Mouse (Mus musculus) inflammation-experienced regulatory T-cells, adult 6 months (primary cell): ENCODE data around the gene Susd6. TPM values are rescaled to one million over a fixed set of nuclear protein-coding genes. Genes with fewer than 3 reads are reported as not detected.
A peak's percentile ranks its signal among the peaks of the same experiment; 100 is the strongest.

ENCODE experiments used
- ATAC-seq: one replicate; pipeline ENCODE4 v1.8.0; 2017
- polyA plus RNA-seq, 3 experiments: library from polyadenylated mRNA; unstranded; fragments of 100-300 nt; shearing (Covaris generic); gene quantifications; one replicate each; pipeline ENCODE4 v1.2.1; 2017

The Susd6 gene
- polyA plus RNA-seq = 10 to 100 TPM; 21.2 to 32.8 (median 26.7) TPM

DNA sequence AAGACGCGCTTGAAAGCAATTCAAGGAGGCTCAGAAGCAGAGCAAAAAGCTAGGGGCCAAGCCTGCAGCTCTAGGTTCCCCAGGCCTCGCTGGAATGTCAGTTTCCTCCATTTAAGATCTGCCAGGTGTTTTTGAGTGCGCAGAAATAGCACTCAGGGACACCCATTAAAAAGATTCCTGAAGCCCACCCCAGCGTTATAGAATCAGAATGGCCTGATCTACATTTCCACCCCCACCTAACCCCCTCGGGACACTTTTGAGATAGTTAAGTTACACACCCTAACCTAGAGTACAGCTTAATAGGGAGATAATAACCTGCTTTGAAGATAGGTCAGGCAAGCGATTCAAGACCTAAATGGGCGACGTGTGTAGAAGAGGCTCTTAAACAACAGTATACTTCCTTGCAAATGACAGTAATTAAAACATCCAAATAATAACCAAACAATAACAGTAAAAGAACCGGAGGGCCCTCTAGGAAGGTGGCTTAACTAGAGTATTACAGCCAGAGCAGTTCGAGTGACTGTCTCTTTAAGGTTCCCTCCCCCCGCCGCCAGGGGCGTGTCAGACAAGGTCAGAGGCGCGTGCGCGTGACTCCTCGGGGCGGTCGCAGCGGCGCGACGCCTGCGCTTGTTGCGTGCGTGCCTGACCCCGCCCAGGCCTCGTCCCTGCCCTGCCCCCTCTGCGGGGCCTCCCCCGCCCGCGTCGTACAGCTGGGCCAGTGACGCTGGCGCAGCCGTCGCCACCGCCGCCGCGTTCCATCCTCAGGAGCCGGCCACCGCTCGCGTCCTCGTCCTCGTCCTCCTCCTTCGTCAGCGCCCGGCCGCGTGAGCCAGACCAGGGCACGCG is at the start of gene Susd6:
Gene Susd6, plus strand, starts transcription at position 662 of the 846 bp plus-strand sequence.
- ATAC-seq = peak; percentile 73

DNA sequence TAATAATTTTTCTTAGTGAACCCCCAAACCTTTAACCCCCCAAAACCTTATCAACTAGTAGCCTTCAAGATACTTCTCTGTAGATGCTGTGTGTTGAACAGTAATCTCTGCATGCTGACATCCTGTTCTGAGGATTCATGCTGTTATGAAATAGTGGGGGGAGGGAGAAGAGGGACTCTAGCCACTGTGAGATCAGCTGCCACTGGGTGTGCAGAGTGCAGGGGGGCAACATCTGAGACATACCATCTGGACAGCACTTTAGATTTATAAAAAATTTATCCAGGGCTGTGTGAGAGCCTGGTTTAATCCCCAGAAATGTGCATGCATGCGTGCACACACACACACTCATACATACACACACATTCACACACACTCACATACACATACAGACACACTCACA is 45.7 kb upstream of the Susd6 start:
- no peak for ATAC-seq

DNA sequence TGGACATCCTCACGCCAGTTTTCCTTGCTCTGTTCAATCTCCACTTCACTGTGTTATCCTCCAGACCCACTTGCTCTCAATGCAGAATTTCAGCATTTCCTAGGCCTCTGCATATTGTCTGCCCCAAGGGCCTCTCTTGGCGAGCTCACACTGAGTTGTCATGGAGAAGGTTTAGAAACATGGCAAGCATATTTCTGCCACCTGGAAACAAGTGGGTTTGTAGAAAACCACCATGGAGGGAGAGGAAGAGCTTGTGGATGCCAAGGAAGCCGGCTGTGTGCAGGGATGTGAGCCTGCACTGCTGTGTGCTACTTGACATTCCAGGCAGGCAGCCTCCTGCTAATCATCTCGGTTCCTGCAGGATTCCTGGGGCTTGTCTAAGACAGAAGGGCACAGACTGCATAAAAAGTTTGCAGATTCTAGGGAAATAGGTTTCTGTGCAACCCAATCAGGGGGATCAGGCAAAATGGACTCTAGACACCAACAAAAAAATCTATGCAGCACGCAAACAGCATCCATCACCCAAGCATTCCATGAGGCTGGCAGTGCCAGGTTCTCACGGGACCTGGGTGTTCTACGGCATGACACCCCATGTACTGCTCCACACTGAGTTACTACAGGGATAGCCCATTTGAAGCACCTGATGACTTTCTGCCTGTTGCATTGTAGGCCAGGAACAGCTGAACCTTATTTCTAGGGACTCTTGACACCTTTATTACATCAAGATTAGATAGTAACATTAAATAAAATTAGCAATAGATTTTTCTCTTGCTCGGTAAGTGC is 44.1 kb upstream of the Susd6 start:
- no peak for ATAC-seq

DNA sequence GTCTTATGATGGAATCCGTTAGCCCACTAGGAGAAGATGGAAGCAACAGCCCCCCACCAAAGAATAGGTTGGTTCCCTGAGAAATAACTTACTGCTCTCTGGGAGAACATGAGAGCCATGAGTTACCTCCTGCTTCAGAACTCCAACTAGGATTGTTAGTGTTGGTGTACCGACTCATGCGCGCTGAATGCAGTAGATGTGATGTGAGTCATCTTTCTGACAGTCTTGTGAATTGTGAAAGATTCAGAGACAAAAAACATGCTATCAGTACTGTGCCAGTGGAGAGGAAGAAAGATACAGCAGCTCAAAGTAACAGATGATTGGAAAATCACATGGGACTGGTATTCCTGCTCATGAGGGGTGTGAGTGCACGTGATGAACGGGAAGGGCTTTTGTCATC is 38.8 kb upstream of the Susd6 start:
- no peak for ATAC-seq

DNA sequence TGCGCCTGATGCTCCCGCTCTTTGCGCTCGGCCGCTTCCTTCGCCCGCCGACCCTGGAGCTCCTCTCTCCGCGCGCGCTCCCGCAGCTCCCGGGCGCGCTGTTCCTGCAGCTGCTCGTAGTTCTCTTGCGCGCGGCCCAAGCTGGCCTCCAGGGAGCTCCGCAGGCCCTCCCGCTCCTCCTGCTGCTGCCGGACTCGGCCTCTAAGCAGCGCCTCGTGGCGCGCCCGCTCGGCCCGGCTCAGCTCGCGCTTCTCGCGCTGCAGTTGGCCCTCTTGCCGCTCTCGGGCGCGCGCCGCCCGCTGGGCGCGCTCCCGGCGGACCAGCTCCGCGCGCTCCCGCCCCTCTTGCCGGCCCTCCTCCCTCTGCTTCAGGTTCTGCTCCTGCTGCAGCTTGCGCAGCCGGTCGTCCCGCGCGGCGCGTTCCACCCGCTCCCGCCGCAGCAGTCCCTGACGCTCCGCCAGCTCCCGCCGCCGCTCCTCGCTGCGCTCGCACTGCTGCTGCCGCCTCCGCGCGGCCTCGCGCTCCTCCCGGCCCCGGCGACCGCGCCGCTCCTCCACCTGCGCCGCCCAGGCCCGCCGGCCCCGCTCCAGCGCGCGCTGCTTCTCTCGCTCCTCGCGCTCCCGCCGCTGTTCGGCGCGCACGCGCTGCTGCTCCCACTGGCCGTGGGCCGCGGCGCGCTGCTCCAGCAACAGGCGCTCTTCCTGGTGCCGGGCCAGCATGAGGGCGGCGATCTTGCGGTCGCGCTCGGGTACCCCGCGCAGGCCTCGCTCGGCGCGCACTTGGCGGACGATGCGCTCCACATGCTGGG is 32.4 kb upstream of the Susd6 start:
- ATAC-seq = no peak

DNA sequence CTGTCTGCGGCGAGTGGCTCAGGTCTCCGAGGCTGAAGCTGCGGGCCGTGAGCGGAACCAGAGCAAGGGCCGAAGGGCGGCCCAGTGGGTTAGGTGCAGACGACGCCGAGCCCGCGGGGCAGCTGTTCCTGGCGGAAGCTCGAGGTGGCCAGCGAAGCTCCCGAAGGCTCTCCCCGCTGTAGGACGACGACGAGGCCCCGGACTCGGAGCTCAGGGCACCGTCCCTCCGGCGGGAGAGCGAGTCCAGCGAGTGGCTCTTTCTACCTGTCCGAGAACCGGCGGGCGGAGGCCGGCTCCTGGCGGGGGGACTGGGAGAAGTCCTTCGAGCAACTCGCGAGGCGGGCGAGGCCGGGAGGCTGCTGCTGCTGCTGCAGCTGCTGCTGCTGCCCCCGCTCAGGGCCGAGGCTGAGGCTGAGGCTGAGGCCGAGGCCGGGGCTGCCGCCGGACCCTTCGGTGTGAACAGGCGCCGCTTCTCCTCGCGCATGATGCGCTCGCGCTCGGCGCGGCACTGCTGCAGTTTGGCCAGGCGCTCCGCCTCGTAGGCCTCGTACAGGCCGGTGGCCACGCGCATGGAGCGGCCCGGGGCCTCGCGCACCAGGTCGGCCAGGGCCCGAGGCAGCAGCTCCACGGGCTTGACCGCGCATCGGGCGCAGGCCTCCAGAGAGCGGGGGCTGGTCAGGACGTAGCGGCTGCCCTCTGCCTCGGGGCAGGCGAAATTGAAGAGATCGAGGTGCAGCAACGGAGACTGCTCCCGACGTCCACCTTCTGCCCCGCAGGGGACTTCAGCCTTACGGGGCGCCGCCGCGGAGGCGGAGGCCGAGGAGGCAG is 31.5 kb upstream of the Susd6 start:
- no peak for ATAC-seq

DNA sequence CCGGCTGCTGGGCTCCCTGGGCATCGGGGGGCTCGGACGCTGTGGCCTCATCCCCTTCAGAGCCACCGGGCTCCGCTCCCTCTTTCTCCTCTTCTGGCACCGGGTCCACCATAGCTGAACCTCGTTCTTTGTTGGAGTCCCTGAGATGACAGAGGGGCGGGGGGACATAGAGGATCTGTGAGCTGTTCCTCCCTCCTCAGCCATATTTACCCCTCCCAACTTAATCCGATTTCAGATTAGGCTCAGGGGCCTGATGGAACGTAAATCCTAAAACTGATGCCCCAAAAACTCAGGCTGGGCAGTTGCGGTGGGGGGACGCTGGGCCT is 31.0 kb upstream of the Susd6 start:
- no peak for ATAC-seq

DNA sequence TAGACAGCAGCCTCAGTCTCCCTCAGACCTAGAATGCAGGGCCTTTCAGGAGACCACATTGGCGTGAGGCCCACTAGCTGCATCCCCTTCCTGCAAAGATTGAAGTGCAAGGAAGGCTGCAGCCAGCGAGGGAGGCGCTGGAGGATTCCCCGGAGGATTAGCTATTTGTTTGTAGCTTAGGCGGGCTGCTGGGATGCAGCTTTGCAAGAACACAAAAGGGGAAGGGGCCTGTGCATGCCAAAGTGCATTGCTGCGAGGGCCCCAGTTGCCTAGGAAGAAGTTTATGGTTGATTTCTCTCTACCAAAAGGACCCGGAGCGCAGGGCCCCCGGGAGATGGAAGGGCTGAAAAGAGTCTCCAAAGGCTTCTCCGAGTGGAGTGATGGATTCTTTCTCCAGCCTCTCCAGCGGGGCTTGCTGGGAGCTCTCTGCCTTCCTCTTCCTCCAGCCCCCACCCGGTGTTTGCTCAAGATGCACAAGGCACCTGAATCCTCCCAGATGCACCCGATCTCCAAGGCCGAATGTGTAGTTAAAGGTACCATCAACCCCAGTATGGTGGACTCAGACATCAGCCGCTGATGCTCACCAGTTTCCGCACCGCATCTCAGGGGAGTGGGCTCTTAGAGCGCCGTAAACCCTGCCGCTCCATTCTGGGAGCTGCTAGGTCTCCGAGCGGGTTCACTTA is 30.5 kb upstream of the Susd6 start:
- ATAC-seq = peak; percentile 8

DNA sequence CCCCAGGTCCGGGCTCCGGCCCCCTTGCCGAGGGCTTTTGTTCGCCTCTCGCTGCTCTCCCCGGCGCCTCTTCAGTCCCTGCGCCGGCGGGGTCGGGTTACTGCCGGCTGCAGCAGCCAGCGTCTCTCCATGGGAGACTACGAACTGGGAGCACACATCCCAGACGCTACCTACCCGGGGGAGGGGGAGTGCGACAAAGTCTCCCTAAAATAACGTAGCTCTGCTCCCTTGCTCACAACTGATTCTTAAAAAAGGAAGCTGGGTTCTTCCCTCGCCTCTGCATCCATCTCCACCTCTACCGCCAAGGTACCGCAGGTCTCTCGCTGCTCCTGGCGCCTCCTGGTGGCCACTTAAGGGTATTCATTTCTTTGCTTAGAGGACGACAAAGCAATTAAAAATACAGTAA is 29.9 kb upstream of the Susd6 start, which contains the start of gene Ccdc177:
Gene Ccdc177, minus strand, starts transcription at position 292 of the 406 bp plus-strand sequence.
- peak; percentile 83 for ATAC-seq

DNA sequence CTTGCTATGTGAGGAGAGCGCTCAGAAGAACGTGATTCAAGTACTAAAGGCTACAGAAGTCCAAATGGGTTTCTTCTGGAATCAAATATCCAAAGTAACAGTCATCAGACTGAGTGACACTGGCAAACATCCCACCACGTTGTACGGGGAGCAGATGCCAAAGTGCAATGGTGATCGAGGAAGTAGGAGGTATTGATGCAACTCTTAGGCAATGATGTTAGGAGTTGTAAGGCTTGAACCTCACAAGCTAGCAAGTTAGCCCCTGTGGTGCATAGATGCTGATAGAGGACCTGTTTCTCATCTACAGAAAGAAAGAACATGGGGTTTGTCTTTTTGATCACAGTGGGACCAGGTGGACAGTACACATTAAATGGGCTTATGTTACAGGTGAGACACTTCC is 27.3 kb upstream of the Susd6 start:
- ATAC-seq = no peak

DNA sequence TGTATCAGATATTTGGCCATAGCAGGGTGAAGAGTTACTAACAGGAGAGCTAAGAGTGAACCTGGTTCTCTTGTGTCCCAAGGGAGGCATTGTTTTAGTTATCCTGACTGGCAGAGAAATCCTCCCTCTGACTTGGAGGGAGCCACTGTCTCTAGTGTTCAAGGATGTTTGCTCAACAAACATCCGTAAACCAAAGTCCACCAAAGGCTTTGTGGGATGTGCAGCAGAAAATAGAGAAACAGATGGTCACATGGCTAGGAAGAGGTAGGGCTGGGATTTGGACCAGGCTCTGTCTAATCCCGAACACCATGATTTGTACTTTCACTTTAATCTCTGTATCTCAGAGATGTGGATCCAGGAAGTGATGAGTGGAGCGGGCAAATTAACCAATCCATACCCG is 26.2 kb upstream of the Susd6 start:
- no peak for ATAC-seq

DNA sequence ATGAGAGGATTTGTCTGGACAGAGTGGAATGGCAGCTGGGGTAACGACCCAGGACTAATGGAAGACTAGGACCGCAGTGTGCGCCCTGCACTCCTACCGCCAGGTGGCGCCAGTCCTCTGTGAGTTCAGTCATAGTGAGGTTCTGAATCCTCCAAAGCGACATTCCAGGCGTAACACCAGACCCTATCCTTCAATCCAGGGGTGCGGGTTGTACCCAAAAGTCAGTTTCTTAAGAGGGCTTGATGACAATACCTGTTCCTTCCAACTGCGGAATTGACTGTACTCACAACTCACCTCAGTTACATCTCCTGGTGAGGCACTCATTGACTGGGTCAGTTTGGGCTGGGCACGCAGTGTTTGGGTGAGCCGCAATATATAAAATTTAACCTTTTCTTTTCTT is 20.6 kb upstream of the Susd6 start:
- peak; percentile 58 for ATAC-seq

DNA sequence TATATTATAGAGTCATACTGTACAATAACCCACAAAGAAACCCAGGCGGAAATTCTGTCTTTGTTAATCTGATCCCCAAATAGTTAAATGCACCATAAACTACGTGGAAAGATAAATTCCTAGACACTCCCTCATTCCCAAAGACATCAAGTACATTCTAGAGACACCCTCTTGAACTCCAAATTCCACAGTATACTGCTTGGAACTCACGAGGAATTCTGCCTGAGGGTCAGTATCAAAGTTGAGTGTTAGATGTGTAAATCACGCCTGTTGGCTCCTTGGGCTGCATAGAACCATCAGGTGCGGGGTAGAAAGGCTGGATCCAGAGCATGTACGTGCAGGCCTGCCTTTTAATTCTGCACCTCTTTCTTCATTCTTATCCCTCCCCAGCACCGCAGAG is 15.5 kb upstream of the Susd6 start:
- ATAC-seq = no peak

DNA sequence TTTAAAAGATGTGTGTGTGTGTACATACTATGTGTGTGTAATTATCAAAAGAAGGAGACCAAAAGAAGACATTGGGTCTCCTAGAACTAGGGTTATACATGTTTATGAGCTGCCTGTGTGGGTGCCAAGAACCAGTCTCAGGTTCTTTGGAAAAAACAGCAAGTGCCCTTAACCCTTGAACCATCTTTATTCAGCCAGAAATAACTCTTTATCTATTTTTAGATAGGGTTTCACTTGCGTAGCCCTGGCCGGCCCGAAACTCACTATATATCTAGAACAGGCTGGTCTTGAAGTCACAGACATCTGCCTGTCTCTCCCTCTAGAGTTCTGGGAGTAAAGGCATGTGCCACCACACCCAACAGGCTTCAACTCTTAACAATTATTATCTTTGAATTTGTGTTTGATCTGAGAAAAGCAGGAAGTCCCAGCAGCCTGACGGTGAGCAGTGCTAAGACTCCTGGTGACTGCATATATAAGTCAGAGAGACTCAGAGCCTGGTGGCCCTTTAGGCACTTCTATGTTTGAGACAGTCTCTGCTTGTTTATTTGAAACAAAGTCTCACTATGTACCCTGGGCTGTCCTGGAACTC is 14.2 kb upstream of the Susd6 start:
- no peak for ATAC-seq

DNA sequence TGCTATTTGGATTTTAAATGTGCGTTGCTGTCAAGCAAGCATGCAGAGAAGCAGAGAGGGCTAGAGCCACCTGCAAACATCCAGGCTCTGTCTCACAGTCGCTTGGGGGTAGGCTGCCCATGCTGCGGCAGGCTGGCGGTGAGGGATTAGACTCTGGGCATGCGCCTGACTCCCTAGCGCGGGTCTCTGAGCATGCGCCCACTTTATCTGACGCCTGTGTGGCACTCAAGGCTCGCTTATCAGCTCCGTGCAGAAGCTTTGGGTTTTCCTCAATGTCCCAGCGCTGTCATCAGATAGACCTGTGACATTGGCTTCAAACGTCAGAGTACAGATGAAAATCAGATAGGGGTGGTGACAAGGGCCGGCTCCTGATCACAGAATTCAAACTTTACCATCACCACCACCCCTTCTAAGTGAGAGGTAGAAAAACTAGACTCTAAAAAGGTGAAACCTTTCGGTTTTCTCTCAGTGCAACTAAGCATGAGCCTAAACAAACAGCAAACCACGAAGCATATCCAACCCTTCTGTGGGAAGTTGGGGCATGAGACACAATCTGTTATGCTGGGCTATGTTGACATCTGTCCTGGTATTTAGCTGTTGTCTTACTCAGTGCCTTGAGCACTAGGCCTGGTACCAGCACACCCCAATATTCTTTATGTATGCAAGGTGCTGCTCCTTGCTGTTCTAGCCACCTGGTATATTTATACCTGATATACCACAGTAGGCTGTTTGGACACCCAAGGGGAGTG is 11.9 kb upstream of the Susd6 start:
- no peak for ATAC-seq

DNA sequence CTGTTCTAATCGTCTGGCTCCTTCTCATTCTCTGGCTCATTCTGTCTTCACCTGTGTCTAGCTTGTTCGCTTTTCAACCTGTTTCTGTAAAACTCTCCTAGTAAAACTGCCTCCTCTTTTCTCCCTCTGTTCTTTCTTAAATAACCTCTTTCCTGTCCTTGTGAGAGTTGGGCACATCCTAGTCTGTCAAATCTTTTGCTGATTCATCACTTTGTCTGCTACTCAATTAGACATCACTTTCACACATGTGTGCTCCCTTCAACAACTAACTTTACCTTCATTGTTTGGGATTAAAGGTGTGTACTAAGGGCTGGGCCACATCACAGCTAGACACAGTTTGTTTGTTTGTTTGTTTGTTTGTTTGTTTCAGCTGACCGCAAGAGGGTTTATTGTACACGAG is 10.6 kb upstream of the Susd6 start:
- ATAC-seq = no peak

DNA sequence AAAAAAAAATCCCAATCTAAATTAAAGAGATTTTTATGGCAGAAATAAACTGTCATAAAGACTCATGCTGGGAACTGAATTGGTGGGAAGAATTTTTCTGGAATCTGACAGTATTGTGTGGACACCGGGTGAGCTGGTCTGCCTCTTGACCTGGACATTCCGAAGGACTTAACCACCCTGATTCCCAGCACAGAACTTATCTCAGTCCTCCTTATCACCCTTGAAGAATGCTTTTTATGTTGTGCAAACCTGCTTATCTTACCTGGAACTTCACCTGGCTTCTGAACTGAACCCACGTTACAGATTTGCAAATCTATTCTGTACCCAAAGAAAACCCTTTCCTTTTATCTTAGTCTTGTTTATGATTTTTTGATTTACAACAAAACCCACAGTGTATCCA is 8.1 kb upstream of the Susd6 start:
- no peak for ATAC-seq

DNA sequence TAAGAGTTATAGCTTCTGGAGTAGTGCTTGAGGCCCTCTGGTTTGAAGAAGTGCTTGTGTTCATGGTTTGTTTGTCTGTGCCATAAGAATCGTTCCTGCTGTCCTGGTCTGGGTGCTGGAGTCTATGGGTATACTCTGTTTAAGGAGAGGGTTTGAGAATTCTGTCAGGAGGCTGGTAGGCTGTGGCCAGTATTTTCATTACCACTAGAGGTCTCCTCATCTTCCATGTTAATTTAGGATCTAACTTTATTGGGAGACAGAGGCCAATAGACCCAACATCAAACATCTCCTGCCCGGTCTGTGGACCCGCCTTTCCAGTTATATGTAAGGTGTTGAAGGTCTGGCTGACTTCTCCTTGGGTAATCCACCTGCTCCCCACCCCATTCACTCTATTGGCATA is 7.4 kb upstream of the Susd6 start:
- no peak for ATAC-seq

DNA sequence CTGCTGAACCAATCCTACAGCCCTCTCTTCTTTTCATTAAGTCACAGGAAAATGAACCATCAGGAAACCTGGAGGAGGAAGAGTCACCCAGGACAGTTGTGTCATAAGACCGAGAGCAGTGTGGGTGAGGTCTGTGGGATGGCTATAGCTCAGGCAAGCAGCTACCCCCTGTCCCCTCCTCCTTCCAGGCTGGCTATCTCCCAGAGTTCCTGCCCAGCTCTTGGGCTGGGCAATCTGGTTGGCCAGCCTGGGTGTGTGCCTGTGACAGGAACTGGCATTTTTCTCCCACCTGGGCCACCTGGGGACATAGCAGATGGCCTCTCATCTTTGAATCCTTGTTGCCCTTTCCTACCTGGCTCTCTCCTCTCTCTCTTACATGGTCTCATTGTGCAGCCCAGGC is 6.4 kb upstream of the Susd6 start:
- ATAC-seq = no peak

DNA sequence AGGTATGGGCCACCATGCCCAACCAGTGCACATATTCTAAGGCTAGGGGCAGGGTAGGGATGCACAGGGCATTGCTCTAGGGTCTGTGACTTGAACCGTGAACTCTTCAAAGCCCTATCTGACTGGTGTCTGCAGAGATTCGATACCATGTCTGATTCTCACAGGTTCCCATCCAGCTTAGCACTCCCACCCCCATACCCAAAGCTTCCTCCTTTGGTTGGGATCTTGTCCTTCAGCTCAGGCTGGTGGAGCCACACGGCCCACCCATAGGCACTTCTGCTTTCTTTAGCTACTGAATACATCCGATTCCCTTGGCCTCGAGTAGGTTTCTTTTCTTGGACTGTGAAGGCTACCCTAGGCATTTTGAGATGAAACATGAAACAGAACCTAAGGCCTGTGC is 5.3 kb upstream of the Susd6 start:
- ATAC-seq = no peak

DNA sequence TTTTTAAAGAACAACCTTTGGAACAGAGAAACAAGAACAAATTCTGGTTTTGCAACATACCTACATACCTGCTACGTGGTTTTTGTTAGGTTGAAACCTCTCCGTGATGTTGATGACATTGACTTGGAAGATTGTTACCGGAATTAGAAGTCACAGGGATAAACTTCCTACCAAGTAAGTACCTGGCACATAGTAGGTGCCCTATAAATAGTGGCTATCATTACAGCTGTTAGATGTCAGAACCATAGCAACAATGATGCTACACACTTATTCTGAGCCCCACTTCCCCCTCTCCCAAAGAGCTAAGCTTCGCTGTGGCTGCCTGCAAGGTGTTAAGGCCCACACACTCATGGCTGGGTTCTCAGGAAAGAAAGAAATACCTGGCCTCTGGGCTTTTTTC is 4.7 kb upstream of the Susd6 start:
- ATAC-seq = no peak
